In the genomic region with DNA sequence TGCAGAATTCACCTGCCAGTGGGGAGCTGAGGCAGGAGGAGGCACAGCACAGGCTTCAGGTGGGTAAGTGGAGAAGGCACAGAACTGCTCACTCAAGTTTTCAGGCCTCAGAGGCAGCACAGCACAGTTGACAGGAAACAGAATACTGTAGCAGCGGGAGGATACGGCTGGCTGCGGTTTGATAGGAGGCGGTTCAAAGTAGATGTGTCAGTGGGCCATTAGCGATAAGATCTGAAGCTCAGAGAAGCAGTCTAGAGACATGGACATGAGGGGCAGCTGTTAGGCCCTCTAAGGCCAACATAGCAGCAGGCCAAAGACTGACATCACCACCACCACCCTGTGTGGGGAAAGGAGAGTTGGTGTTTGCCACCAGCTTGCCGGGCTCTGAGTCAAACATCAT, we compare ENCODE assay signal across 19 mouse cellular contexts. TPM values are rescaled to one million over a fixed set of nuclear protein-coding genes. Genes with fewer than 3 reads are reported as not detected.
DNase-seq lines count a peak whose midpoint lies in the region; ATAC-seq and TF ChIP-seq lines count a peak whose summit lies in the region.
"Had no signal": no experiment of that assay in that cellular context is flagged by ENCODE, and none has a peak within 500 bp of the region (broad histone marks: within the 10 kb centered on the region; RNA-seq: fewer than 3 reads in every experiment).

No protein-coding gene starts in this region.

- peaks cover 18% of the 10 kb centered on the region for H3K4me1 ChIP-seq in thymus, adult 2 months (replicated peaks; ENCODE audit: control insufficient read depth, insufficient read depth, low read length)
- H3K4me1 ChIP-seq in forebrain, embryonic 10.5 days = no peaks in the 10 kb centered on the region
- H3K4me1 ChIP-seq: forebrain, embryonic 12.5 days; midbrain, embryonic 10.5 days; neural tube, embryonic 12.5 days had no signal

- WGBS in thymus, adult 2 months = 35% methylated on average over 6 of the region's 6 CpGs
- 98% methylated on average over 6 of the region's 6 CpGs for WGBS in forebrain, embryonic 10.5 days

- peak overlapping the region; percentile 34; the same call in 1 of the 2 replicates for H3K27ac ChIP-seq in thymus, adult 2 months (ENCODE audit: control insufficient read depth, insufficient read depth, low read length)
- no peak overlapping the region for H3K27ac ChIP-seq in forebrain, embryonic 10.5 days
- H3K27ac ChIP-seq: embryonic facial prominence, embryonic 13.5 days; forebrain, embryonic 12.5 days; midbrain, embryonic 10.5 days; neural tube, embryonic 12.5 days had no signal

- no peaks in the 10 kb centered on the region for H3K36me3 ChIP-seq in thymus, adult 2 months (ENCODE audit: control insufficient read depth, insufficient read depth, low read length)
- peaks cover 62% of the 10 kb centered on the region for H3K36me3 ChIP-seq in forebrain, embryonic 10.5 days (replicated peaks)

- no peaks in the 10 kb centered on the region for H3K27me3 ChIP-seq in thymus, adult 2 months (ENCODE audit: control insufficient read depth, insufficient read depth, low read length)
- no peaks in the 10 kb centered on the region for H3K27me3 ChIP-seq in forebrain, embryonic 10.5 days (ENCODE audit: poor library complexity, severe bottlenecking)
- H3K27me3 ChIP-seq: embryonic facial prominence, embryonic 13.5 days; forebrain, embryonic 12.5 days; neural tube, embryonic 12.5 days; Patski had no signal

- peak; percentile 98 for ATAC-seq in inflammation-experienced regulatory T-cells, adult 6 months
- peak; percentile 75 for ATAC-seq in megakaryocyte-erythroid progenitor cell, adult 5-6 weeks (replicated peaks; ENCODE audit: low FRiP score, low TSS enrichment, poor library complexity, severe bottlenecking)
- ATAC-seq: Patski had no signal

- peak; percentile 7 for DNase-seq in thymus, adult 2 months
- DNase-seq in thymus, adult 18-20 months = no peak
- DNase-seq in forebrain, embryonic 10.5 days (ENCODE audit: extremely low spot score, low spot score) = no peak
- no peak for DNase-seq in lung, postnatal 25 days (ENCODE audit: low spot score)
- no peak for DNase-seq in adrenal gland, postnatal 4 days (ENCODE audit: low spot score in 2 of 2)
- DNase-seq in layer of hippocampus, adult 18-20 months (ENCODE audit: low spot score in 2 of 2) = no peak
- DNase-seq: adrenal gland, adult 2 months; cerebellum, postnatal 36 days; heart, postnatal 4 days; kidney, adult 11 months; lung, adult 18-20 months; retina, postnatal 1 day had no signal

- TF ChIP-seq CTCF in thymus, adult 2 months (IDR thresholded peaks at IDR 0.05; ENCODE audit: borderline replicate concordance, control insufficient read depth, extremely low read depth, insufficient read depth, low read length, poor library complexity) = no peak

- no peak overlapping the region for H3K4me3 ChIP-seq in thymus, adult 2 months (ENCODE audit: control insufficient read depth, insufficient read depth, low read length)
- H3K4me3 ChIP-seq in forebrain, embryonic 10.5 days = no peak overlapping the region
- H3K4me3 ChIP-seq: embryonic facial prominence, embryonic 13.5 days; forebrain, embryonic 12.5 days; midbrain, embryonic 10.5 days; neural tube, embryonic 12.5 days had no signal

- TF ChIP-seq POLR2A in thymus, adult 2 months (IDR thresholded peaks at IDR 0.05; ENCODE audit: control insufficient read depth, extremely low read depth, insufficient read depth, low read length, poor library complexity) = no peak

- H3K9me3 ChIP-seq in forebrain, embryonic 10.5 days = no peaks in the 10 kb centered on the region
- H3K9me3 ChIP-seq: embryonic facial prominence, embryonic 13.5 days; forebrain, embryonic 12.5 days; midbrain, embryonic 10.5 days; neural tube, embryonic 12.5 days had no signal

RNA-seq across cellular contexts. Expression of gene Polr1a, which starts 53.9 kb away (rescaled TPM):
- polyA plus RNA-seq in thymus, adult 2 months (2012; rRNA removed) = 17.3 TPM in 2 replicates
- 10 to 100 TPM; 13.8 to 27.4 (median 21.5) TPM for polyA plus RNA-seq in inflammation-experienced regulatory T-cells, adult 6 months (2017; shearing (Covaris generic))
- total RNA-seq in megakaryocyte-erythroid progenitor cell, adult 5-6 weeks (2014; fragmentation: Nextera tagmentation) = 64.8 and 73.2 TPM in 2 replicates
- total RNA-seq in megakaryocyte-erythroid progenitor cell, adult 5-6 weeks (2017) = 91.2 and 118 TPM in 2 replicates
- polyA plus RNA-seq in forebrain, embryonic 10.5 days (2016; fragmentation: Nextera tagmentation; extraction: Ambion mirVana) = 49.1 and 49.6 TPM in 2 replicates
- total RNA-seq in adrenal gland, postnatal 4 days (2021) = 10 to 100 TPM; 79.4 to 82.1 TPM
- total RNA-seq in layer of hippocampus, adult 18-20 months (2021) = 10 to 100 TPM; 34.2 to 35.4 TPM

RNA-seq across cellular contexts. Expression of gene Ptcd3, which starts 54.2 kb away (rescaled TPM):
- 18.2 and 23.0 TPM in 2 replicates for polyA plus RNA-seq in thymus, adult 2 months (2012; rRNA removed)
- 10 to 100 TPM; 61.1 to 98.6 (median 94.1) TPM for polyA plus RNA-seq in inflammation-experienced regulatory T-cells, adult 6 months (2017; shearing (Covaris generic))
- total RNA-seq in megakaryocyte-erythroid progenitor cell, adult 5-6 weeks (2014; fragmentation: Nextera tagmentation) = 181 and 208 TPM in 2 replicates
- 211 and 291 TPM in 2 replicates for total RNA-seq in megakaryocyte-erythroid progenitor cell, adult 5-6 weeks (2017)
- polyA plus RNA-seq in forebrain, embryonic 10.5 days (2016; fragmentation: Nextera tagmentation; extraction: Ambion mirVana) = 157 and 162 TPM in 2 replicates
- 100 to 1,000 TPM; 130 to 134 TPM for total RNA-seq in adrenal gland, postnatal 4 days (2021)
- 10 to 100 TPM; 64.9 to 66.1 TPM for total RNA-seq in layer of hippocampus, adult 18-20 months (2021)
